Mouse (Mus musculus): Measurements from ENCODE around the gene Taar7e.
"Not testable (repeated sequence)": the region's sequence is repeated elsewhere in the genome, so short reads cannot be mapped to it uniquely, and the experiment has no call there.

The Taar7e gene

GRCm38 (mm10) chr10:24037314-24037713 lies at the start of gene Taar7e:
Gene Taar7e (plus strand): TSS chr10:24037614.
- DNase-seq = no peak

GRCm38 (mm10) chr10:23993381-23993780 lies 44.0 kb upstream of the Taar7e start, which contains the start of gene Taar7a:
Gene Taar7a (minus strand): TSS chr10:23993481.
- no peak for DNase-seq

- no peak for DNase-seq
Measured at GRCm38 (mm10) chr10:23999639-24000038, 37.8 kb upstream of the Taar7e start, which contains the start of gene Taar7b. Gene Taar7b (plus strand): TSS chr10:23999939.

- no peak for DNase-seq
Measured at GRCm38 (mm10) chr10:24006442-24006841, 31.0 kb upstream of the Taar7e start.

- no peak for DNase-seq
Measured at GRCm38 (mm10) chr10:24007034-24007433, 30.4 kb upstream of the Taar7e start.

- no peak for DNase-seq
Measured at GRCm38 (mm10) chr10:24008143-24008542, 29.3 kb upstream of the Taar7e start.

GRCm38 (mm10) chr10:24026922-24027321 lies 10.5 kb upstream of the Taar7e start, which contains the start of gene Taar7d:
Gene Taar7d (plus strand): TSS chr10:24027222.
- DNase-seq = no peak

- no peak for DNase-seq
Measured at GRCm38 (mm10) chr10:24031347-24031746, 6.1 kb upstream of the Taar7e start.

- DNase-seq = no peak
Measured at GRCm38 (mm10) chr10:24040120-24040869, 2.9 kb downstream of the Taar7e start.

GRCm38 (mm10) chr10:24049210-24049609 lies 11.8 kb downstream of the Taar7e start, which contains the start of gene Taar7f:
Gene Taar7f (plus strand): TSS chr10:24049510.
- DNase-seq = no peak

GRCm38 (mm10) chr10:24052039-24052438 lies 14.6 kb downstream of the Taar7e start:
- DNase-seq = no peak

GRCm38 (mm10) chr10:24058986-24059385 lies 21.6 kb downstream of the Taar7e start:
- no peak for DNase-seq

- not testable (repeated sequence) for DNase-seq
Measured at GRCm38 (mm10) chr10:24074751-24075150, 37.3 kb downstream of the Taar7e start.

- not testable (repeated sequence) for DNase-seq
Measured at GRCm38 (mm10) chr10:24076200-24076599, 38.8 kb downstream of the Taar7e start, which contains the start of gene Taar8a. Gene Taar8a (plus strand): TSS chr10:24076500.

GRCm38 (mm10) chr10:24080166-24080565 lies 42.8 kb downstream of the Taar7e start:
- DNase-seq = peak; percentile 29

- DNase-seq = no peak
Measured at GRCm38 (mm10) chr10:24085936-24086335, 48.5 kb downstream of the Taar7e start.

- DNase-seq = no peak
Measured at GRCm38 (mm10) chr10:24086555-24086954, 49.1 kb downstream of the Taar7e start.

- DNase-seq = no peak
Measured at GRCm38 (mm10) chr10:24087168-24087567, 49.8 kb downstream of the Taar7e start.

Data from right cerebral cortex, adult 18-20 months (tissue).